Mouse (Mus musculus) liver, adult 2 months (tissue): Measurements from ENCODE around the gene Lgals2. TPM values are rescaled to one million over a fixed set of nuclear protein-coding genes. Genes with fewer than 3 reads are reported as not detected.
"Not testable (repeated sequence)": the region's sequence is repeated elsewhere in the genome, so short reads cannot be mapped to it uniquely, and the experiment has no call there.

Source experiments
- DNase-seq: peaks from one replicate; pipeline ENCODE4 v3.0.0-alpha.2; 2011; ENCODE audit warnings: low read depth, low spot score; ENCODE audit errors: extremely low read depth
- H3K27ac ChIP-seq: fragments of 200-500 bp; replicated peaks from 2 replicates; pipeline ENCODE4 v1.5.1; 2012; ENCODE audit warnings: low read depth, mild to moderate bottlenecking, control low read depth, inconsistent platforms, low read length; ENCODE audit not compliant: insufficient read depth
- H3K27me3 ChIP-seq: fragments of 200-500 bp; 2 replicates; pipeline ENCODE4 v1.6.1; 2012; ENCODE audit warnings: mild to moderate bottlenecking, moderate library complexity, low read length, inconsistent platforms; ENCODE audit not compliant: control insufficient read depth, insufficient read depth
- H3K36me3 ChIP-seq: fragments of 200-500 bp; 2 replicates; pipeline ENCODE4 v1.6.1; 2012; ENCODE audit warnings: low read length, inconsistent platforms; ENCODE audit not compliant: control insufficient read depth, insufficient read depth
- H3K4me1 ChIP-seq: fragments of 200-500 bp; 2 replicates; pipeline ENCODE4 v1.6.1; 2011; ENCODE audit warnings: low read length; ENCODE audit not compliant: control insufficient read depth, insufficient read depth
- H3K4me3 ChIP-seq: fragments of 200-500 bp; 2 replicates; pipeline ENCODE4 v1.5.1; 2011; ENCODE audit warnings: low read depth, mild to moderate bottlenecking, control low read depth, low read length, moderate library complexity; ENCODE audit not compliant: insufficient read depth
- H3K79me2 ChIP-seq: fragments of 200-500 bp; 2 replicates; pipeline ENCODE4 v1.6.1; 2012; ENCODE audit warnings: inconsistent platforms, mild to moderate bottlenecking, low read length, moderate library complexity; ENCODE audit not compliant: control insufficient read depth, insufficient read depth
- H3K9ac ChIP-seq: fragments of 200-500 bp; 2 replicates; pipeline ENCODE4 v1.6.1; 2012; ENCODE audit warnings: low read depth, mild to moderate bottlenecking, control low read depth, inconsistent platforms, low read length
- CTCF ChIP-seq: fragments of 200-500 bp; IDR thresholded peaks from 2 replicates; pipeline ENCODE4 v1.5.1; 2011; ENCODE audit warnings: low read depth, low read length, control low read depth
- POLR2A ChIP-seq: fragments of 200-500 bp; IDR thresholded peaks from 2 replicates; pipeline ENCODE4 v1.6.1; 2011; ENCODE audit warnings: low read length, control low read depth; ENCODE audit not compliant: insufficient read depth; ENCODE audit errors: extremely low read depth
- WGBS: fragments of 180-500 bp; shearing (Covaris S2); methylation state at CpG from one replicate; pipeline ENCODE4 v1.1.7; 2018; 5-methylcytosine and 5-hydroxymethylcytosine counted together
- polyA plus RNA-seq: library from polyadenylated mRNA; depleted of rRNA; stranded (reverse); fragments of >200 nt; gene quantifications from 2 replicates; pipeline ENCODE4 v1.2.3, GENCODE M21; 2012
- total RNA-seq: library from RNA; depleted of rRNA; stranded (reverse); fragments of >200 nt; gene quantifications from 2 replicates; pipeline ENCODE4 v1.2.3, GENCODE M21; 2014

Lgals2 gene
- total and polyA plus RNA-seq, 2 experiments: 0.55 to 0.57 TPM

DNA sequence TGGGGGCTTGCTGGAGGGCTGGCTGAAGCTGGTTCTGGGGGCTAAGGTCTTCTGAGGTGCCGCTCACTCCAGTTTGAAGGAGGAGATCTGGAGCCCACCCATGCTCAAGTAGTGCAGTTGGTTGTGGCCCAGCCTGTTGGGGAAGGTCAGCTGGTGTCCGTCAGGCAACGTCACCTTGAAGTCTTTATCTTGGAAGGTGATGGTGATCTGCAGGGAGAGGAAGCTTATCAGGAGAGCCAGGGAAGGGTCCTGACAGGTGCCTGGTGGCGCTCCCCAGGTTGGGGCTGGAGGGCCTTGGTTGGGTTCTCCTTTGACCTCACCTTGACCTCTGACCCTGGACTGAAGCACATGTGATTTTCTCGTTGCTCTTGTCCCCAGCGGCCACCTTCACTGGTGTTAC is 4.4 kb downstream of the Lgals2 start:
- no peak for TF ChIP-seq CTCF
- no peak for TF ChIP-seq POLR2A
- Histone ChIP-seq H3K36me3 (no peaks in the 10 kb centered on the region), H3K27ac (no peak overlapping the region), H3K9ac (no peak overlapping the region), H3K27me3 (no peaks in the 10 kb centered on the region), H3K4me1 (peaks cover 19% of the 10 kb centered on the region), H3K4me3 (no peak overlapping the region), H3K79me2 (peaks cover 8% of the 10 kb centered on the region; the same call in 1 of the 2 replicates)
- 38% methylated on average over 6 of the region's 6 CpGs for whole genome bisulfite sequencing
- no peak for DNase-seq

DNA sequence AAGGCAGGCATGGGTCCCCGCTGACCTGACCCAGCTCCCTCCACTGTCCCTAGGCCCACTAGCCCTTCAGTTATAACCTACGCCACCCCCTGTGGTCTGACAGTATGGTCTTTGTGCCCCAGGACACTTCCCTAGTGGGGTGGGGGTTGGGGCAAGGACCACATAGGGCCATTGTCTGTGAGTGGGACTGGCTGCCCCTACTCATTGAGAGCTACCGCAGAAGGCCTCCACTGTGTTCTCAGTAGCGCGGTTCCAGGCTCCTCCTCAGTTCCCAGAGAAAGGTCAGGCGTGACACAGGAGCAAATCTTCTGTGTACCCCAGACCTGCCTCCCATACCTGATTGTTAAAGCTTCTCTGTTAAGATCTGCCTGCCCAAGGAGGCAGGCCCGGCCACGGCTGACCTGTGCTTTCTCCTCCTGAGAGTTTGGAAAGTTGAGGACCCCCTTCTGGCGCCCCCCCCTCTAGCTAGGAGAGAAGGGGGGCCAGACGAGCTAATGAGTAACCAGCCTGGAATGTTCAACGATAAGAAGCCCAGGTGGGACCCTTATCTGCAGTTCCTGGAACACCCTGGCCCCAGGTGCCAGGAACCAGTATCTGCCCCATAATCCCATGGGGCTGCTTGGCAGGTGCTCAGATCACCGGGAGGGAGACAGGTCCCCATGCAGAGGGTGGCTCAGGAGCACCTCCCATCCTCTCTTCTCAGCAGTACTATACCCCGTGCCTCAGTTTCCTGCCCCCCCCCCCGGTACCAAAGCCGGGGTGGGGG is 5.1 kb downstream of the Lgals2 start:
- H3K4me3 ChIP-seq: no peak overlapping the region
- no peak for DNase-seq
- peak overlapping the region; percentile 7; the same call in 1 of the 2 replicates for H3K27ac ChIP-seq
- H3K4me1 ChIP-seq: peaks cover 25% of the 10 kb centered on the region
- 52% methylated on average over 14 of the region's 15 CpGs for WGBS
- peaks cover 8% of the 10 kb centered on the region; the same call in 1 of the 2 replicates for H3K79me2 ChIP-seq
- no peak overlapping the region; the same call in 1 of the 2 replicates for H3K9ac ChIP-seq
- TF ChIP-seq POLR2A: no peak
- TF ChIP-seq CTCF: no peak
- no peaks in the 10 kb centered on the region for H3K27me3 ChIP-seq
- no peaks in the 10 kb centered on the region for H3K36me3 ChIP-seq

DNA sequence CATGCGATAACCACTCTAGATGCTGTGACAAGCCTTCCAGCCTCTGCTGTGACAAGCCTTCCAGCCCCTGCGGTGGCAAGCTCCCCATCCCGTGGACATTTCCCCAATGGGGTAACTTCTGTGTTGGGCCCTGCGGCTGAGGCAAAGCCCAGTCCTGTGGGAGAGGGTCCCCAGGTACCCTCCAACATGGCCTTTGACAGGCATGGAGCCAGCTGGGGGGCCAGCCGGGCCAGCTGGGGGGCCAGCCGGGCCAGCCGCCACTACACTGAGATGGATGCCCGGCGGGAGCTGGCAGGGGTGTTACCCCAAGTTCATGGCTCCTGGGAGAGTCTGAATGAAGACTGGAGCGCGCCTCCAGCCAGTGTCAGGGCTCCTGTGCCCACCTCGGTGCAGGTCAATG is 5.8 kb downstream of the Lgals2 start:
- Histone ChIP-seq H3K79me2 (peaks cover 8% of the 10 kb centered on the region; the same call in 1 of the 2 replicates), H3K4me3 (no peak overlapping the region), H3K27me3 (no peaks in the 10 kb centered on the region), H3K9ac (no peak overlapping the region), H3K36me3 (no peaks in the 10 kb centered on the region), H3K4me1 (peaks cover 31% of the 10 kb centered on the region), H3K27ac (no peak overlapping the region)
- TF ChIP-seq POLR2A (no peak), CTCF (no peak)
- no peak for DNase-seq
- WGBS: 87% methylated on average over 12 of the region's 12 CpGs

DNA sequence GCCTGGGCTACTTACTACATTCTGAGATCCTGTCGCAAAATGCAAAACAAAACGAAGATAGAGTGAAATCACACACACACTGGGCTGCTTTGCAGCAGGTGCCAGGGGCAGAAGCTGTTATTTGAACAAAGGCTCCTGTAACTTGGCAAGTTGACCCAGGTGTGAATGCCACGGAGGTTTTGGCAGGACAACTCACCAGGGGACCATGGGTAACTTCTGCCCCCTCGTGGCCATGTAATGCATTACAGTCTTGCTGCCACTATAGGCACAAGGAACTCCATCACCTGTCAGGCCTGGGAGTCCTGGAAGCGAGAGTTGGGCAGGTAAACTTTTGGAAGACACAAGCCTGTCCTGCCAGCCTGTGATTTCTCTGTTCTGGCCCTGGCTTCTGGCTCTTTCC is 6.9 kb downstream of the Lgals2 start:
- H3K36me3 ChIP-seq: no peaks in the 10 kb centered on the region
- H3K27ac ChIP-seq: no peak overlapping the region
- no peaks in the 10 kb centered on the region for H3K27me3 ChIP-seq
- peaks cover 35% of the 10 kb centered on the region for H3K4me1 ChIP-seq
- H3K4me3 ChIP-seq: no peak overlapping the region
- peak; percentile 94 for TF ChIP-seq CTCF
- no peak for TF ChIP-seq POLR2A
- H3K79me2 ChIP-seq: peaks cover 11% of the 10 kb centered on the region; the same call in 1 of the 2 replicates
- WGBS: 11% methylated on average over 5 of the region's 5 CpGs
- DNase-seq: peak; percentile 89
- no peak overlapping the region for H3K9ac ChIP-seq

DNA sequence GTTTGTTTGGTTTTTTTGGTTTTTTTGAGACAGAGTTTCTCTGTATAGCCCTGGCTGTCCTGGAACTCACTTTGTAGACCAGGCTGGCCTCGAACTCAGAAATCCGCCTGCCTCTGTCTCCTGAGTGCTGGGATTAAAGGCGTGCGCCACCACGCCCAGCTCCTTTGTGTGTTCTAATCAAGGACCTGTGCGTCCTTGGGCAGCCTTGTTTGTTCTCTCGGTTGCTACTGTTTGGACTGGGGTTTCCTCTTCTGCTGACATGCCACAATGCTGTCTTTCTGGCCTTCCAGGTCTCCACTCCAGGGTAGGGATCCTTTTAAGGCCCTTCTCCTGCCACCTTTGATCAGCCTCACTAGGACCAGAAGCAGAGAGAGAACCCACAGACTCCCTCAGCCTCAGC is 8.5 kb downstream of the Lgals2 start:
- not testable (repeated sequence) for H3K9ac ChIP-seq, H3K27ac ChIP-seq, H3K27me3 ChIP-seq, H3K4me3 ChIP-seq, DNase-seq, H3K36me3 ChIP-seq
- peaks cover 15% of the 10 kb centered on the region; the same call in 1 of the 2 replicates for H3K79me2 ChIP-seq
- WGBS: 67% methylated on average over 7 of the region's 7 CpGs
- peaks cover 38% of the 10 kb centered on the region for H3K4me1 ChIP-seq

DNA sequence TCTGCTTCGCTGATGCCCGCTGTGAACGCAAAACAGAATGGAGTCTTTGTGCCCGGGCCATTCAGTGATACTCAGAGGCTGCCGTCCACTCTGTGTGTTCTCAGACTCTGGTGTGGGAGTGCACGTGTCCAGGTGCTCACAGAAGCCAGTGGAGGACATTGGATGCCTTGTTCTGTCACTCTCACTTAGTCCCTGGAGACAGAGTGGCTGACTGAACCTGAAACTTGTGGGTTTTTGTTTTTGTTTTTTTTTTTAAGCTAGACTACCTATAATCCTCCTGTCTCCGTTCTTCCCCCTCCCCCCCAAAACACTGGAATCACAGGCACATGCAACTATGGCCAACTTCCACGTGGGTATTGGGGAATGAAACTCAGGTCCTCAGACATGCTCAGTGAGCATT is 9.0 kb downstream of the Lgals2 start:
- H3K27ac ChIP-seq: peak overlapping the region; percentile 99
- H3K79me2 ChIP-seq: peaks cover 15% of the 10 kb centered on the region; the same call in 1 of the 2 replicates
- H3K4me3 ChIP-seq: no peak overlapping the region
- no peak for TF ChIP-seq CTCF
- H3K4me1 ChIP-seq: peaks cover 40% of the 10 kb centered on the region
- peak overlapping the region; percentile 28; the same call in 1 of the 2 replicates for H3K9ac ChIP-seq
- H3K27me3 ChIP-seq: no peaks in the 10 kb centered on the region
- H3K36me3 ChIP-seq: no peaks in the 10 kb centered on the region
- no peak for DNase-seq
- WGBS: 27% methylated on average over 8 of the region's 8 CpGs
